ENCODE assay signal across 11 mouse cellular contexts in genomic region chr6:23837631-23838030, GRCm38 (mm10). TPM values are rescaled to one million over a fixed set of nuclear protein-coding genes. Genes with fewer than 3 reads are reported as not detected.
DNase-seq lines count a peak whose midpoint lies in the region; ATAC-seq and TF ChIP-seq lines count a peak whose summit lies in the region.
"Had no signal": no experiment of that assay in that cellular context is flagged by ENCODE, and none has a peak within 500 bp of the region (broad histone marks: within the 10 kb centered on the region; RNA-seq: fewer than 3 reads in every experiment).

No protein-coding gene starts in this region.

- no peaks in the 10 kb centered on the region for H3K9me3 ChIP-seq in forebrain, embryonic 13.5 days (replicated peaks)
- no peaks in the 10 kb centered on the region for H3K9me3 ChIP-seq in forebrain, embryonic 10.5 days
- H3K9me3 ChIP-seq in kidney, postnatal 0 days (replicated peaks; ENCODE audit: low read length) = no peaks in the 10 kb centered on the region
- no peaks in the 10 kb centered on the region for H3K9me3 ChIP-seq in midbrain, postnatal 0 days (ENCODE audit: low read length)
- H3K9me3 ChIP-seq in midbrain, embryonic 11.5 days (ENCODE audit: control insufficient read depth, low read length) = no peaks in the 10 kb centered on the region
- H3K9me3 ChIP-seq: liver, embryonic 12.5 days had no signal

- no peak for ATAC-seq in forebrain, embryonic 13.5 days
- ATAC-seq in kidney, postnatal 0 days (replicated peaks; ENCODE audit: low FRiP score, low read depth) = no peak
- ATAC-seq in midbrain, postnatal 0 days (ENCODE audit: low FRiP score) = no peak
- no peak for ATAC-seq in midbrain, embryonic 11.5 days (ENCODE audit: low FRiP score)
- ATAC-seq: liver, embryonic 12.5 days had no signal

- no peak for DNase-seq in forebrain, embryonic 10.5 days (ENCODE audit: extremely low spot score, low spot score)
- no peak for DNase-seq in kidney, postnatal 0 days (ENCODE audit: low spot score)
- DNase-seq in kidney, postnatal 4 days = no peak
- DNase-seq in midbrain, postnatal 0 days (ENCODE audit: low spot score) = no peak
- DNase-seq in midbrain, embryonic 11.5 days (ENCODE audit: low spot score, missing footprints) = no peak
- DNase-seq in right cerebral cortex, postnatal 14 days = no peak
- DNase-seq: adrenal gland, postnatal 14 days; heart, adult 11 months had no signal

- no peak for TF ChIP-seq CTCF in kidney, postnatal 0 days (IDR thresholded peaks at IDR 0.05; ENCODE audit: low read depth)
- no peak for TF ChIP-seq CTCF in midbrain, postnatal 0 days (IDR thresholded peaks at IDR 0.05)

- H3K36me3 ChIP-seq in forebrain, embryonic 13.5 days (ENCODE audit: poor library complexity, severe bottlenecking) = no peaks in the 10 kb centered on the region
- H3K36me3 ChIP-seq in forebrain, embryonic 10.5 days (replicated peaks) = no peaks in the 10 kb centered on the region
- H3K36me3 ChIP-seq in kidney, postnatal 0 days (ENCODE audit: insufficient read depth, low read length) = no peaks in the 10 kb centered on the region
- no peaks in the 10 kb centered on the region for H3K36me3 ChIP-seq in midbrain, postnatal 0 days (ENCODE audit: insufficient read depth, low read length)
- no peaks in the 10 kb centered on the region for H3K36me3 ChIP-seq in midbrain, embryonic 11.5 days (ENCODE audit: control insufficient read depth, insufficient read depth, low read length)
- H3K36me3 ChIP-seq: G1E; liver, embryonic 12.5 days had no signal

- no peak overlapping the region for H3K27ac ChIP-seq in forebrain, embryonic 13.5 days
- no peak overlapping the region for H3K27ac ChIP-seq in forebrain, embryonic 10.5 days
- H3K27ac ChIP-seq in kidney, postnatal 0 days = no peak overlapping the region
- H3K27ac ChIP-seq in midbrain, postnatal 0 days (ENCODE audit: low read depth, low read length) = no peak overlapping the region
- no peak overlapping the region for H3K27ac ChIP-seq in midbrain, embryonic 11.5 days (ENCODE audit: low read depth, low read length)
- H3K27ac ChIP-seq: liver, embryonic 12.5 days had no signal

- 93% methylated on average over 7 of the region's 7 CpGs for WGBS in forebrain, embryonic 13.5 days
- WGBS in forebrain, embryonic 10.5 days = 97% methylated on average over 7 of the region's 7 CpGs
- 92% methylated on average over 7 of the region's 7 CpGs for WGBS in kidney, postnatal 0 days
- 96% methylated on average over 7 of the region's 7 CpGs for WGBS in midbrain, postnatal 0 days
- 95% methylated on average over 7 of the region's 7 CpGs for WGBS in midbrain, embryonic 11.5 days

- H3K4me3 ChIP-seq in forebrain, embryonic 13.5 days = no peak overlapping the region
- H3K4me3 ChIP-seq in forebrain, embryonic 10.5 days = no peak overlapping the region
- 0 out of 2 replicates have a peak overlapping the region, but pooled peaks have one; percentile 80 for H3K4me3 ChIP-seq in kidney, postnatal 0 days (replicated peaks; ENCODE audit: low read depth, low read length)
- peak overlapping the region; percentile 74 for H3K4me3 ChIP-seq in midbrain, postnatal 0 days (ENCODE audit: low read depth, low read length)
- H3K4me3 ChIP-seq in midbrain, embryonic 11.5 days (ENCODE audit: low read depth, low read length) = no peak overlapping the region

- 0 out of 2 replicates have a peak overlapping the region, but pooled peaks have one; percentile 90 for H3K4me2 ChIP-seq in forebrain, embryonic 13.5 days
- H3K4me2 ChIP-seq in kidney, postnatal 0 days (ENCODE audit: low read length) = peak overlapping the region; percentile 90; the same call in 1 of the 2 replicates
- H3K4me2 ChIP-seq in midbrain, postnatal 0 days (ENCODE audit: low read depth, low read length, poor library complexity, severe bottlenecking) = peak overlapping the region; percentile 94; the same call in 1 of the 2 replicates
- H3K4me2 ChIP-seq in midbrain, embryonic 11.5 days = no peak overlapping the region

- peaks cover 12% of the 10 kb centered on the region for H3K4me1 ChIP-seq in forebrain, embryonic 13.5 days
- H3K4me1 ChIP-seq in forebrain, embryonic 10.5 days = peaks cover 22% of the 10 kb centered on the region
- H3K4me1 ChIP-seq in kidney, postnatal 0 days (replicated peaks; ENCODE audit: insufficient read depth, low read length) = 0 out of 2 replicates have a peak, but pooled peaks cover 4% of the 10 kb centered on the region
- H3K4me1 ChIP-seq in midbrain, postnatal 0 days (ENCODE audit: insufficient read depth, low read length) = peaks cover 4% of the 10 kb centered on the region; the same call in 1 of the 2 replicates
- peaks cover 4% of the 10 kb centered on the region; the same call in 1 of the 2 replicates for H3K4me1 ChIP-seq in midbrain, embryonic 11.5 days (ENCODE audit: control insufficient read depth, insufficient read depth, low read length)
- H3K4me1 ChIP-seq: liver, embryonic 12.5 days had no signal

- H3K27me3 ChIP-seq in forebrain, embryonic 13.5 days = peaks cover 26% of the 10 kb centered on the region
- H3K27me3 ChIP-seq in forebrain, embryonic 10.5 days (ENCODE audit: poor library complexity, severe bottlenecking) = peaks cover 50% of the 10 kb centered on the region
- no peaks in the 10 kb centered on the region for H3K27me3 ChIP-seq in kidney, postnatal 0 days (ENCODE audit: insufficient read depth, low read length)
- H3K27me3 ChIP-seq in midbrain, postnatal 0 days (ENCODE audit: insufficient read depth, low read length) = peaks cover 24% of the 10 kb centered on the region; the same call in 1 of the 2 replicates
- peaks cover 18% of the 10 kb centered on the region for H3K27me3 ChIP-seq in midbrain, embryonic 11.5 days (ENCODE audit: control insufficient read depth, insufficient read depth, low read length)

- H3K9ac ChIP-seq in forebrain, embryonic 13.5 days = no peak overlapping the region
- H3K9ac ChIP-seq in kidney, postnatal 0 days (ENCODE audit: low read depth, low read length) = no peak overlapping the region
- no peak overlapping the region for H3K9ac ChIP-seq in midbrain, postnatal 0 days (replicated peaks; ENCODE audit: low read length, poor library complexity, severe bottlenecking)
- H3K9ac ChIP-seq in midbrain, embryonic 11.5 days (ENCODE audit: low read length) = no peak overlapping the region
- H3K9ac ChIP-seq: liver, embryonic 12.5 days had no signal

RNA-seq across cellular contexts. Expression of gene Cadps2, which starts 1.6 kb away (rescaled TPM):
- 3.2 and 4.9 TPM in 2 replicates for polyA plus RNA-seq in forebrain, embryonic 13.5 days (2015; fragmentation: Nextera tagmentation; extraction: Ambion mirVana)
- 2.8 and 2.9 TPM in 2 replicates for polyA plus RNA-seq in forebrain, embryonic 10.5 days (2016; fragmentation: Nextera tagmentation; extraction: Ambion mirVana)
- polyA plus RNA-seq in kidney, postnatal 0 days (2015; fragmentation: Nextera tagmentation; extraction: Ambion mirVana) = 9.1 and 10.1 TPM in 2 replicates
- total RNA-seq in midbrain, postnatal 0 days (2014; rRNA removed) = 21.9 and 23.0 TPM in 2 replicates
- 5.0 and 7.3 TPM in 2 replicates for polyA plus RNA-seq in midbrain, postnatal 0 days (2015; fragmentation: Nextera tagmentation; extraction: Ambion mirVana)
- 2.6 and 3.2 TPM in 2 replicates for polyA plus RNA-seq in midbrain, embryonic 11.5 days (2014; fragmentation: Nextera tagmentation; extraction: Ambion mirVana)
- polyA plus RNA-seq: G1E had no signal

Comparison
In these comparisons a context has a peak if more than half of its experiments do, and no peak if none do; other contexts are left out.
1. H3K4me3 ChIP-seq: peak in kidney, postnatal 0 days (single experiment) and midbrain, postnatal 0 days (single experiment); none in forebrain, embryonic 13.5 days (single experiment), forebrain, embryonic 10.5 days (single experiment) and midbrain, embryonic 11.5 days (single experiment).